Mouse (Mus musculus) hindbrain, embryonic 10.5 days (tissue): Measurements from ENCODE around the gene Dnmt3b. TPM values are rescaled to one million over a fixed set of nuclear protein-coding genes. Genes with fewer than 3 reads are reported as not detected.
"Not testable (repeated sequence)": the region's sequence is repeated elsewhere in the genome, so short reads cannot be mapped to it uniquely, and the experiment has no call there.

Experiments
- DNase-seq: peaks from one replicate; pipeline ENCODE4 v3.0.0-alpha.2; 2017; ENCODE audit warnings: low spot score
- H3K27ac ChIP-seq: fragments of 300-500 bp; sonication (generic); 2 replicates; pipeline ENCODE4 v1.5.1; 2016; ENCODE audit warnings: mild to moderate bottlenecking, moderate library complexity
- H3K27me3 ChIP-seq: fragments of 300-500 bp; sonication (generic); 2 replicates; pipeline ENCODE4 v1.6.1; 2016; ENCODE audit warnings: mild to moderate bottlenecking; ENCODE audit not compliant: poor library complexity, insufficient read depth, severe bottlenecking
- H3K36me3 ChIP-seq: fragments of 300-500 bp; sonication (generic); 2 replicates; pipeline ENCODE4 v1.6.1; 2016; ENCODE audit warnings: mild to moderate bottlenecking, moderate library complexity
- H3K4me1 ChIP-seq: fragments of 300-500 bp; sonication (generic); replicated peaks from 2 replicates; pipeline ENCODE4 v1.6.1; 2016; ENCODE audit warnings: mild to moderate bottlenecking
- H3K4me3 ChIP-seq: fragments of 300-500 bp; sonication (generic); 2 replicates; pipeline ENCODE4 v1.5.1; 2016; ENCODE audit warnings: mild to moderate bottlenecking, moderate library complexity
- H3K9me3 ChIP-seq: fragments of 300-500 bp; sonication (generic); 2 replicates; pipeline ENCODE4 v1.6.1; 2016; ENCODE audit warnings: mild to moderate bottlenecking, moderate library complexity
- WGBS: fragments of 180-500 bp; shearing (Covaris S2); methylation state at CpG from one replicate; pipeline ENCODE4 v1.1.7; 2016; 5-methylcytosine and 5-hydroxymethylcytosine counted together
- polyA plus RNA-seq: library from polyadenylated mRNA; unstranded; fragments of >200 nt; fragmentation: Nextera tagmentation; extraction: Ambion mirVana; gene quantifications from 2 replicates; pipeline ENCODE4 v1.2.1, GENCODE M21; 2016

Dnmt3b gene
- polyA plus RNA-seq, 1 experiment from 2014 or later: 15.9 TPM

DNA sequence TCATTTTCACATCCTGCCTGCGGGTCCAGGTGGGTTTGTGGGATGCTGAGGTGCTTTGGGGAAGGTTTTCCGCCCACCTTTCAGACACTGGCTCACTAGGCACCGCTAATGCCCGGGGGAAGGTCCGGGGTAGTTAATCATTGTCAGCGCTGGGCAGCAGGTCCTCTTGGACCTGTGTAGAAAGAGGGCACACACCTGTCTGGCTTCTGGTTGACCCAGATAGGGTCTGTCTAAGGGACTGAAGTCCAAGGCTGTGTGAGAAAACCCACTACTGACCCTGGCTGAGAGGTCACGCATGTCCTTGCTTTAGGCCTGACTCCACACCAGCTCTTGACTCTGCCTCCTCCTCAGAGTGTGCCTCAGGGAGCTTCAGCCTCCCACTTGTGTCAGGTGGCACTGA lies 44.2 kb downstream of the Dnmt3b start:
- not testable (repeated sequence) for H3K4me3 ChIP-seq, H3K9me3 ChIP-seq, H3K27me3 ChIP-seq, H3K36me3 ChIP-seq, H3K27ac ChIP-seq, H3K4me1 ChIP-seq, DNase-seq
- 94% methylated on average over 7 of the region's 7 CpGs for WGBS

DNA sequence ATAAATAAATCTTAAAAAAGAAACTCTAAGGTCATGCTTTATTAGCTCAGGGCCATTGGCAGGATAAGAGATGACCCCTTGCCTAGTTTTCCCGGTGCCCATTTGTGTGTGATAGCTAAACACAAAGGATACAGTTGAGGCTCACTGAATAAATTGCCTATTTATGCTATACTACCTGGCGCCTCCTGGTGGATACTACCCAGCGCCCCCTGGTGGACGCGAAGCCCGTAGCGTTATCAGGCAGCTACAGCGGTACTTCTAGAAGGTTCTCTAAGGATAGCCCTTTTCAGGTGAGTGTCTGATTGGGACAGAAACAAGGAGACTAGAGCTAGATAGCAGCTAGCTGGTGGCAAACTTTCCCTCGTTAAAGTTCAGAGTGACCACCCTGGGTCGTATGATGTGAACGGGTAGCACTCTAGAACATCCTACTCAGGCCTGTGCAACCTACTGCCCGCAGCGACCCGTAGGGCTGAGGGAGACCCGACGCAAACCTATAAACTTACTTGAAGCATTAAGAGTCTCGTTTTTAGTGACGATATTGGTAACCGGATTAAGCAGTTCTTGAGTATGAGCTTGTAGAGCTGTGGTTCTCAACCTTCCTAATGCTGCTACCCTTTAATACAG lies 45.3 kb downstream of the Dnmt3b start:
- DNase-seq: peak; percentile 25
- H3K4me1 ChIP-seq: no peaks in the 10 kb centered on the region
- H3K4me3 ChIP-seq: no peak overlapping the region
- no peak overlapping the region for H3K27ac ChIP-seq
- 63% methylated on average over 19 of the region's 19 CpGs for WGBS
- H3K9me3 ChIP-seq: no peaks in the 10 kb centered on the region
- no peaks in the 10 kb centered on the region for H3K36me3 ChIP-seq
- no peaks in the 10 kb centered on the region for H3K27me3 ChIP-seq

DNA sequence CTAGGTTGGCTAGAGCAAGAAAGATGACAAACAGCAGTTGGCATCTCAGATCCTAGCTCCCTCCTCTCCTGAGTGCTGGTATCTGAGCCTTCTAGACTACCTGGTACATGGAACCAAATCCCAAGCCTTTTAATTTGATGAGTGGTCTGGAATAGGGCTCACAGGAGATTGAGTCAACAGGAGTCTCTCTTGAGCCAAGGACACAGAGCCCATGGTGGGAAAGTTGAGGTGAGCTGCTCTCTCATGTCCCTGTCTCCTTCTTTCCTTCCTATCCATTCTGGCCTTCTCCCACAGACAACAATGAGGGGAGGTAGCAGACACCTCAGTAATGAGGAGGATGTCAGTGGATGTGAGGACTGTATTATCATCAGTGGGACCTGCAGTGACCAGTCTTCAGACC lies 47.1 kb downstream of the Dnmt3b start, which contains the start of gene Dnmt3c:
TSS of gene Dnmt3c (plus strand) at position 301 of the 400 bp plus-strand sequence.
- Histone ChIP-seq H3K4me3 (no peak within 1 kb of the TSS), H3K4me1 (no peaks in the 10 kb centered on the region), H3K36me3 (no peaks in the 10 kb centered on the region), H3K27ac (no peak within 1 kb of the TSS), H3K9me3 (no peaks in the 10 kb centered on the region), H3K27me3 (no peaks in the 10 kb centered on the region)
- no peak for DNase-seq

DNA sequence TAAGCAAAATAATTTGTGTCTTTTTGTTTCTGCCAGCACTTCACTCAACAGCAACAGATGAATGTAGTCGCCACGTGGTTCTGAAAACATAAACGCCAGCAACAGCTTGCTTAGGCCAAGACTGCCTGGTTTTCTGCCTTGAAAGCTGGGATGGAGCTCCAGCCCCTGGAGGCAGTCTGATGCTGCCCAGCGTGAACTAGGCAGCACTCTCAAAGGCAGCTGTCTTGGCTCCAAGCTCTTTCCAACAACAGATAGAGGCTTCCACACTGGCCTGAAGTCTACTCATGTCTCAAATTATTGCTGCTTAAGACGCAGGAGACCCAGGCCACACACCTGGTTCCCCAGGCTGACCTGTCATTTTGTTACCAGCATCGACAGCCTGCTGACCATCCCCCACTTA lies 54.1 kb downstream of the Dnmt3b start:
- H3K27me3 ChIP-seq: no peaks in the 10 kb centered on the region
- H3K27ac ChIP-seq: no peak overlapping the region
- H3K9me3 ChIP-seq: no peaks in the 10 kb centered on the region
- H3K4me3 ChIP-seq: no peak overlapping the region
- DNase-seq: no peak
- 45% methylated on average over 6 of the region's 6 CpGs for WGBS
- H3K4me1 ChIP-seq: peaks cover 11% of the 10 kb centered on the region; the same call in 1 of the 2 replicates
- H3K36me3 ChIP-seq: no peaks in the 10 kb centered on the region

DNA sequence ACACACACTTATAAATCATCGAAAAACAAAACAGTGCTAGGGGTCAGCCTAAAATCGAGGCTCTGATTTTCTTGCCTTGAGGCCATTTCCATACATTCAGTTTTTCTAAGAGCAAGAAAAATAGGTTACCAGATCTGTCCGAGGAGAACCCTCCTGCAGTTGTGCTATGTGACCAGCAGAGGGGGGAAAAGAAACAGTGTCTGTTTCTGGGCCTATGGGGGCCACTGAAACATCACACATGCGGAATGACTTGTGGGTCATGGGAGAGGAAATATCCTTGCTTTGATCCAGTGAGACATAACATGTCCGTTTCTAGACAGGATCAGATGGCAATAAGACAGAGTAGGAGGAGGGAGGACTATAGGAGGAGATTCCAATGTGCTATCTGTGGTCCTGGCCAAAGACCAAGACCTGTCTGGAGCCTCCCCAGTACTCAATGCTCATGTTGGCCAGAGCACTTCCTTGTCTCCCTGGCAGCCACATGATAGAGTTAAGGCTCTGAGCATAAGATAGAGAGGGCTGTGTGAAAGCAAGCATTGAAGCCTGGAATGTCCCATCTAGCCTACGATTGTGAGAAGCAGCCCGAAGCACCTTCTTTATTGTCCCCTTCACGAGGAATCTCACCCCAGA lies 61.6 kb downstream of the Dnmt3b start:
- WGBS: 56% methylated on average over 8 of the region's 8 CpGs

DNA sequence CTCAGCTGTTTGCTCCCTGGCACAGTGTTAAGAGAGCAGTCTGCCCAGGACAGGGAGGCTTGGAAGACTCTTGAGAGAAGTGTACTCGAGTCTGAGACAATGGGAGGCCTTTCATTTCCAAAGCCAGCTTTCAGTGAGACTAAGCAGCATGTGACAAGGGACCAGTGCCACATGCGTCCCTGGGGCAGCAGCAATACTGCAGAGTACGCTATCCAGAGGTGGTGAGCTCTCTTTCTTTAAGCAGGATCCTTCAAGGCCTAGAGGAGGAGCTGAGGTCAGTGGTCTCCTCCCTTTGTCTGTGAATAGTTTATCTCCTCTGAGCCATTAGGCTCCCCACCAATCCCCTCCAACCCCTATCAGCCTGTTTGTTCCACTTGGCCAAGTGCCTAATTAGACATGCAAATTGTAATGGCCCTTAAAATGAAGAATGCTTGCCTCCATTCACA lies 63.4 kb downstream of the Dnmt3b start:
- DNase-seq: no peak
- no peak overlapping the region for H3K4me3 ChIP-seq
- WGBS: 22% methylated on average over 3 of the region's 3 CpGs
- peak overlapping the region; percentile 19 for H3K27ac ChIP-seq
- H3K36me3 ChIP-seq: no peaks in the 10 kb centered on the region
- no peaks in the 10 kb centered on the region for H3K27me3 ChIP-seq
- no peaks in the 10 kb centered on the region for H3K9me3 ChIP-seq
- H3K4me1 ChIP-seq: peaks cover 12% of the 10 kb centered on the region

More for the DNA sequence above, 61.6 kb downstream of the Dnmt3b start:
- H3K36me3 ChIP-seq: no peaks in the 10 kb centered on the region
- H3K4me3 ChIP-seq: no peak overlapping the region
- peaks cover 18% of the 10 kb centered on the region for H3K4me1 ChIP-seq
- no peaks in the 10 kb centered on the region for H3K9me3 ChIP-seq
- peak; percentile 37 for DNase-seq
- no peak overlapping the region for H3K27ac ChIP-seq
- no peaks in the 10 kb centered on the region for H3K27me3 ChIP-seq

DNA sequence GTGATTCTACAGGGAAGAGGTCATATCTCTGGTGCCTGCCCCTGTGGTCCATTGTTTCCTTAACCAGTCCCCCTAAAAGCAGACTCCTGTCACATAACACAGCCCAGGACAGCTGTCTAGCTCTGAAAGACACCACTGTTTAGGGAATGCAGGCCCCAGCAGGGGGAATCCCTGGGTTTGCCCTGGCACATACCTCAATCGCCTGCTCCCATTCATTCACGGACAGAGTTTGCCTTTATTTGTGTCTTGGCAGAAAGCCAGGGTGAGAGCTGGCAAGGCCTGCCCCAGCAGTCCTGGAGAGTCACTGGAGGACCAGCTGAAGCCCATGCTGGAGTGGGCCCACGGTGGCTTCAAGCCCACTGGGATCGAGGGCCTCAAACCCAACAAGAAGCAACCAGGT lies 64.0 kb downstream of the Dnmt3b start:
- peak; percentile 25 for DNase-seq
- Histone ChIP-seq H3K27me3 (no peaks in the 10 kb centered on the region), H3K36me3 (no peaks in the 10 kb centered on the region), H3K9me3 (no peaks in the 10 kb centered on the region), H3K4me1 (peaks cover 12% of the 10 kb centered on the region), H3K4me3 (no peak overlapping the region), H3K27ac (peak overlapping the region; percentile 19; the same call in 1 of the 2 replicates)
- WGBS: 36% methylated on average over 4 of the region's 4 CpGs

DNA sequence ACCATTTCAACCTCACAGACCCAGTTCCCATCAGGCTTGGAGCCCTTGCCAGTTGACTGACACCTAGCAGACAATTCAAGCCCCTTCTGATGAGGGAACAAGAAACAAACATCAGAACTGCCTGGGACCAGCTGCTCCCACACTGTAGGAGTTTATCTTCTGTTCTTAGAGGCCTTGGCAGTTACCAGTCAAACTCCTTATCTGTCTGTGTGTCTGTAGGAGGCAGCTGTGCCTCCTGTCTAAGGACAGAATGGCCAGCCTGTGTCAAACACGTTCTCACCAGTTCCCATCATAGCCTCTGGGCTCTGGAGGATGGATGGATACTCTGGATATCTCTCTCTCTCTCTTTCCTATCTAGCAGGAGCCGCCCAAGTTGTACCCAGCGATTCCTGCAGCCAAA lies 68.6 kb downstream of the Dnmt3b start:
- H3K9me3 ChIP-seq, H3K27me3 ChIP-seq, H3K4me1 ChIP-seq, H3K27ac ChIP-seq, H3K4me3 ChIP-seq, H3K36me3 ChIP-seq, DNase-seq: not testable (repeated sequence)
- 75% methylated on average over 3 of the region's 3 CpGs for WGBS

DNA sequence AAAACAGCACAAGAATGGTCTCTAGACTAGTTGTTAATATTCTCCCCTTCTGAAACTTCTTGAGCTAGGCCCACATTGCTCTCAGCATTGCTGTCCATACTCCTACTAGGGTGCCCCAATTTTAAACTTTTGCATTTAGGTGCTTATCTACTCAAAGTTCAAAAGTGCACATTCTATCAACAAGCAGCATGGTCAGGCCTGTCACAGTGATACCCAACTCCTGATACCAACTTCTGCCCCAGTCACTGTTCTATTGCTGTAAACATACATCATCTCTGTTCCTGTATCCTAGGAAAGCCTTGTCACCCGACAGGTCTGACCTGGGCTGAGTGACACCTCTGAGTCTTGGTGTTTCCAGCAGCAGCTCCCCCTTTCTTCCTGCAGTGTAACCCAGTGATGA lies 73.8 kb downstream of the Dnmt3b start:
- DNase-seq: no peak
- H3K9me3 ChIP-seq: 0 out of 2 replicates have a peak, but pooled peaks cover 4% of the 10 kb centered on the region
- H3K4me3 ChIP-seq: no peak overlapping the region
- H3K36me3 ChIP-seq: no peaks in the 10 kb centered on the region
- no peaks in the 10 kb centered on the region for H3K27me3 ChIP-seq
- no peak overlapping the region for H3K27ac ChIP-seq
- no peaks in the 10 kb centered on the region for H3K4me1 ChIP-seq
- WGBS: 78% methylated on average over 1 of the region's 1 CpGs

DNA sequence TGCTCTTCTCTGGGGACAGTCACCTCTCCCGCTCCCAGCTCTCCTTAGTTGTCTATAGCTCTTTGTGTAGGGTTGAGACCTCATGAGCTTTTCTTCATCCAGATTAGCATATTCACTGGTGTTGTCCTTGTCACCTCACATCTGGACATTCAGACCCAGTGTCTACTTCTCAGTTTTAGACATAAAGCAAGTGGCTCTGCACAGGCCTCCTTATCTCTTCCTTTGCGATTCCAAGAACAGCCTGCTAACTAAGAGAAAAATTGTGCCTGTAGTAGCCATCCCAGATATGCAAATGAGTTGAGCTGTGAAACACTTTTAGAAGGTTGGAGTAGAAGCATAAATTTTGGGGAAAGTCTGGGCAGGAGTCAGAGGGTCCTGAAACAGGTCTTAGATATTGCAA lies 75.2 kb downstream of the Dnmt3b start:
- WGBS: 91% methylated on average over 2 of the region's 2 CpGs

DNA sequence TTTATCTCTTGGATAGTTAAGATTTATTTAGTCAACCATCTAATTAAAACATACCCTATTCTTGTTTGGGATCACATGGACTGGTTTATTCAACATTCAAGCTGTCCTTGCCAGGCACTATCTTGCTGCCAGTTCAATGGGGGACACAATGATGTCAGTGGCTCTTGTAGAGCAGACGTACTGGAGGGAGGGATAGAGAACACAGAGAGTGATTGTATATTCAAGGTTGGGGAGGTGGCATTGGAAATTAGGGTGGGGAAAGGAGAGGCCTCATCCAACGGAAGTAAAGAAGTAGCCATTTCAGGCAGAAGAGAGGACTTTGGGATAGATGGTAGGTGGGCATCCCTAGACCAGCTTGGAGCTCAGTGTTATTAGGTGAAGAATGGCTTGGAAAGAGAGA lies 75.6 kb downstream of the Dnmt3b start:
- 85% methylated on average over 2 of the region's 2 CpGs for WGBS
- Histone ChIP-seq H3K4me3 (no peak overlapping the region), H3K27ac (no peak overlapping the region), H3K9me3 (0 out of 2 replicates have a peak, but pooled peaks cover 4% of the 10 kb centered on the region), H3K36me3 (no peaks in the 10 kb centered on the region), H3K27me3 (no peaks in the 10 kb centered on the region), H3K4me1 (no peaks in the 10 kb centered on the region)
- no peak for DNase-seq

More for the DNA sequence above, 75.2 kb downstream of the Dnmt3b start:
- H3K27ac ChIP-seq: no peak overlapping the region
- no peak overlapping the region for H3K4me3 ChIP-seq
- no peaks in the 10 kb centered on the region for H3K27me3 ChIP-seq
- 0 out of 2 replicates have a peak, but pooled peaks cover 4% of the 10 kb centered on the region for H3K9me3 ChIP-seq
- DNase-seq: no peak
- H3K4me1 ChIP-seq: no peaks in the 10 kb centered on the region
- no peaks in the 10 kb centered on the region for H3K36me3 ChIP-seq

DNA sequence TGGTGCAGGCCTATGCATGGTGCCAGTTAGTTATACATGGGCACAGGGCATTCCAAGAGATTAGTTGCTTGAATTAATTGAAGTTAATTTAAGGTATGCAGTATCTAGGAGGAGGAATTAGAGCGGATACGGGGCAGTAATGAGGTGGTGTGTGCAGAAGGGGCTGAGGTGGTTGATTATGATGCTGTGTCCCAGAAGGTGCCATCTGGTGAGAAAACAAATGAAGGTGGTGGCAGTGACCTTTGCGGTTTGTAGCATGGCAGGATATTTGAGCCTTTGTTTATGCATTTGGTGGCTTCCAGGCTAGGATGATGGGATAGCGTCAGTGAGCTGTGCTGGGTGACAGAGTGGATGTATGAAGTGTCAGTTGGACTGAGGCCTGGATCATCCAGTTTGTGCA lies 76.0 kb downstream of the Dnmt3b start:
- WGBS: 95% methylated on average over 4 of the region's 4 CpGs

DNA sequence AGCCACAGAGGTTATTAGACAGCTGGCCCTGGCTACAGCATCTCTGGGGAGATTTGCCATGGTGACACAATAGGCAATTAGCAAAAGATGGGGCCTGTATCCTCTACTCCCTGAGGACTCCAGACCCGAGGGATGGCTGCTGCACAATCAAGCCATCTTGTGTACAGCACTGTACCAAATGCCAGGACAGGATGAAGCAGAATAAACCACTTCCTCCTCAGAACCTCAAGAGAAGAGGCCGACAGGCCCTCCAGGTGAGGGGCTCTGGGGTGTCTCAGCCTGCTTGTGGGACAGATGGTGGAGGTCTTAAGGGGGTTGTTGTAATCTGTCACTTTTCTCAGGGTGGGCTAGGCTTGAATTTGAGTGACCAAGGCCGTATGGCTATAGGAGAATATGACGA lies 84.8 kb downstream of the Dnmt3b start:
- H3K9me3 ChIP-seq: no peaks in the 10 kb centered on the region
- H3K27ac ChIP-seq: no peak overlapping the region
- no peaks in the 10 kb centered on the region for H3K4me1 ChIP-seq
- no peaks in the 10 kb centered on the region for H3K27me3 ChIP-seq
- no peak overlapping the region for H3K4me3 ChIP-seq
- DNase-seq: no peak
- 83% methylated on average over 4 of the region's 4 CpGs for WGBS
- H3K36me3 ChIP-seq: no peaks in the 10 kb centered on the region

More for the DNA sequence above, 76.0 kb downstream of the Dnmt3b start:
- H3K4me1 ChIP-seq: no peaks in the 10 kb centered on the region
- no peak for DNase-seq
- H3K27me3 ChIP-seq: no peaks in the 10 kb centered on the region
- 0 out of 2 replicates have a peak, but pooled peaks cover 4% of the 10 kb centered on the region for H3K9me3 ChIP-seq
- H3K27ac ChIP-seq: no peak overlapping the region
- no peaks in the 10 kb centered on the region for H3K36me3 ChIP-seq
- no peak overlapping the region for H3K4me3 ChIP-seq
